Mouse (Mus musculus) adrenal gland (tissue): Measurements from ENCODE around the gene Haus7.
"Not testable (repeated sequence)": the region's sequence is repeated elsewhere in the genome, so short reads cannot be mapped to it uniquely, and the experiment has no call there.

ENCODE experiments used
- intact Hi-C: fragments of 180-260 bp; cut with DNase I; formaldehyde crosslinking; loops from one replicate; pipeline ENCODE4 v1.15.1; 2025

The Haus7 gene

DNA sequence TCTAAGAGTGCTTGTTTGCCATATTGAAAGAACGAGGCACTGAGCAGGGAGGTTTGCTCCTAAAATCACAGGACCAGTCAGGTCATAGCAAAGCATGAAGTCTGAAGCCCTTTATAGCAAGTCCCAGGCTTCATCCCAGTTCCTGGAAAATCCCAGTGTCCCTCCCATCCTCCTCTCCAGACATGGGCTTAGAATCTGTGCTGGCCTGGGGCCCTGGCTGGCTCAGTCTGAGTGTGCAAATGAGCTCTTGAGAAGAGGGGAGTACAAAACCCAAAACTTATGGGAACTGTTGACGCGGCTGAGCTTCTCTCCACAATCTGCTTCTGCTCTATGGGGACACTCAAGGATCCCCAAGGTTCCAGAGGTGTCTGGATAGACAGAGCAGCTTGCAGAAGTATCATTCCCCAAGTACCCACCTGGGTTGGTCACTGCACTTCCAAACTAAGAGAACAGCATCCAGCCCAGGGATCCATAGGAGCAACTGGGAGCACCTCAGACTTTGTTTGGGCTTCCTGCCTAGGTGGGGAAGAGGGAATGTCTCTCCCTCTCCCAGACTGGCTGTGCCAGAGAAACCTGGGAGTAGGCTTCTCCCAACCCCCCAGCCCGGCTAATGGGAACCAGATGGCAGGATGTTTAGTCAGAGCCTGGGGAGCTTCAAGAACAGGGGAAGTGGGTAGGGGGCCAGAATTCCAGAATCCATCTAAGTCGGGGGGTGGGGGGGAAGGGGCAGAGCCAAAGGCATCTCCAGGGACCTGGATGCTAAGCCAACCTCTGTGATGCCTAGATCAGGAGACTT is 8.8 kb upstream of the Haus7 start:
- intact Hi-C loops: no loop called here

DNA sequence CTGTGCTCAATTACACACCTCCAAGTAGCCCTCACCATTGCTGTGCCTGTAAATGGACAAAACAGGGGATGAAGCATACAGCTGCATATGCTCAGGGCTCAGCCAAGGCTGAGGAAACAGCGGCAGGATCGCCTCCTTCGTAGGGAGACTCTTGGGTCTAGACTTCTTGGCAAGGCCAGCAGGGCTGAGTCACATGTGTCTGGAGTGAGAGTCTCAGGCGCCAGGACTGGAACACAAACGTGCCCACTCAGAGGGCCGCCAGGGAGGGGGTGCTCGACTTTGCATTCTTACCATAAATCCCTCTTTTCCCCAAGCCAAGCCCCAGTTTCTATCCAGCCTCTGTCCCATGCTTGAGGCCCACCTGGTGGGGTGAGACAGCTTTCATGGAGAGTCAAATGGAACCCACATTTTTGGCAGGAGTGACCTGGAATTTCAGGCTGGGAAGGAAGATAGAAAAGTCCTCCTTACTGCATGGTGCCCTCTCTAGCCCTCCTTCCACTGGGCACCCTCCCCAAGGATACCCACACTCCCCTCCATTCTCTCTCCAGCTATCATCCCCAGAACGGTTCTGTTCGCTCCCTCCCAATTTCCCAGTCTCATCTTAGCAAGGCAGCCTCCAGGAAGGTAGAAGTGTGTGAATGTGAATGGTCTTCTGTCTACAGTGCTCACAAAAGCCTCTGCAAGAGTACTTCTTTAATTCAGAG is 6.8 kb upstream of the Haus7 start:
- intact Hi-C loops: no loop called here

DNA sequence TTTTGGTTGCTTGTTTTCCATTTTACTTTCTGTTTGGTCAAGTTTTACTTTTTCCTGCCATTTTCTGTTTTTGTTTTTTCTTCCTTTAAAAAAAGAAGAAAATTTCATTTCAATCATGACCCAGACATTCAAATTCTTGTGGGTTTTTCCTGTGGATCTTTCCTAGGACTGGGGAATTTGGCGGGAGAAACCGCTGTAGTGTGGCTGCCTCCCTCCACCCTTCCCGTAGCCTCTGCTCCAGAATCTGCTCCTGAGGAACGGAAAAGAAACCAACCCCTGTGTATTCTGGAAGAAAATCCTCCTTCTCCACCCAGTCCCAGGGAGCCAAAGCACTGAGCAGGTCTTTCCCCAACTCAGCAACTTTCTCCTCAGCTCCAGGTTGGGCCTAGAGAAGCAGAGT is 1.9 kb upstream of the Haus7 start:
- intact Hi-C loops: no loop called here

DNA sequence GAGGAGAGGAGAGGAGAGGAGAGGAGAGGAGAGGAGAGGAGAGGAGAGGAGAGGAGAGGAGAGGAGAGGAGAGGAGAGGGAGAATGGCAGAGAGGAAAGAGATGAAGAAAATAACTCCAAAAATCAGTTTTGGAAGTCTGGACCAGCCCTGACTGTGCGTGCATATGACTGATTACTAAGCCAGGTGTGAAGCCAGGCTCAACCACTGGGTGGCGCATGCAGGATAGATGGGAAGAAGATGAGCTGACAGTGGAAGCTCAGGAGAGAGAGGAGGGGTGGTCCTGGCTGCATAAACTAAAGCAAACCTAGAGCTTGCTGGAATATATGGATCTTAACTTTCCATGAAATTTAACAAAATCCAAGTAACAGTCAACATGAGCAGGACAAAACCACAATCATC is 6.9 kb downstream of the Haus7 start:
- intact Hi-C loops: loop anchor here (2.0 kb wide), 1 partner anchor 41 kb away; no protein-coding TSS in a partner anchor

DNA sequence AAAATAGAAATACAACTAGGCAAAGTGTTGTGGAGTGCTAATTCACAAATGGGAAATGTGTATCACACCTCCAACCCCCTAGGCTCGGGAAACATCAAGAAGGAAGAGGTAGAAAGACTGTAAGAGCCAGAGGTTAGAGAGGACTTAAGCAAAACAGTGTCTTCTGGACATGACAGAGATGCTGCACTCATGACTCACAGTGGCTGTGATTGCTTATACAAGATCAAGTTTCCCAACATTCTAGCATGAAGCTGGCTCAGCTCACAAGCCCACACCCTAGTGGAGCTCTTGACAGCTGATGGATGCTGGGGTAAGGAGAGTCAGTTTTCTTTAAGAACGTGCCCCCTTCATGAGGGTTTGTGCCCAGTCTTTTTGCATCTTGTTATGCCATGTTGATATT is 17.4 kb downstream of the Haus7 start:
- intact Hi-C loops: no loop called here

DNA sequence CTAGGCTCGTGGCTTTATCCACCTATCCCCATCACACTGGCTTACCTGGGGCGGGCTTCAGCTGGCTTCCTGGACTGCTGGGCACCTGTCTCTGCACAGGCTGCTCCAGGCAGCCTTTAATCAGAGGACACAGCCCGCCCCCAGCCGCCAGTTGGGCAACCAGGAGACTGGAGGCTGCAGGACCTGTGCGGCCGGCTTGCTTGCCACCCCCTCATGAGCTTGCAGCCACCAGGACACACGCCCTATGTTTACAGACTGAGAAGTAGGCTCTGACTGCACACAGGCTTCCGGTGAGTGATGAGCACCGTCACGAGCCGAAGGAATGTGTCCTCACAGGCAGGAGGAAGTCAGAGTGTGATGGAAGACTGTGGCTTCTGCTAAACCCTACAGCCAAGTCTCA is 23.6 kb downstream of the Haus7 start, which contains the start of gene Trex2:
Gene Trex2 (minus strand): TSS at position 93 of the 400 bp plus-strand sequence.
- intact Hi-C loops: no loop called here

DNA sequence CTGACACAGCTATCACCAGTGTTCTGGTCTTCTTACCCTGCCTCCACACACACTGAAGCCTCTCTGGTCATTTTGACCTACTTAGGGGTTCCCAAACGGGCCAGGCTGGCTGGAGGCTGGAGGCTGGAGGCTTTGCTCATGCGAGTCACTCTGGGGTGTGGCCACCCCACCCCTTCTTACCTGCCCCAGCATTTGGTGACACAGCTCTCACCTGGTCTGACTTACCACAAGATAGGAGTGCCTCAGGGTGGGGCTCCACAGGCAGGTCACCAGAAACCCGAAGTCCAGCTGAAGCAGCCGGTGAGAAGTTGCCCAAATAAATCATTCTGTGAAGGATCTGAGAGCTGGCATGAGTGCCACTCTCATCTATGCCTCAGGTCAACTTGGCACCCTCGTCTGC is 26.0 kb downstream of the Haus7 start:
- intact Hi-C loops: no loop called here

DNA sequence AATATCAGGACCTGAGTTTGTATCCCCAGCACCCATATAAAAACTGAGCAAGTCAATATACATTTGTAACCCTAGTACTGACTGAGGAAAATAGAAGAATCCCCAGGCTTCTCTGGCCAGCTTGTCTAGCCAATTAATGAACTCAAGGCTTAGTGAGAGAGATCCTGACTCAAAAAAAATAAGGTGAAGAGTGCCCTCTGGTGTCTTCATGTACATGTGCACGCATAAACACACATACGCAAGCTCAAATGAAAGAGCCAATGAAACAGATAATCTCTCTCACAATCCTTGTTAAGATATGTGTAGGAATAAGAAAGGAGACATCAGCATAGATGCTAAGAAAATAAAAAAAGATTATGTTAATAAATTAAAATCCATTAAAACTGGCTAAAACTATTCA is 28.8 kb downstream of the Haus7 start:
- intact Hi-C loops: no loop called here

DNA sequence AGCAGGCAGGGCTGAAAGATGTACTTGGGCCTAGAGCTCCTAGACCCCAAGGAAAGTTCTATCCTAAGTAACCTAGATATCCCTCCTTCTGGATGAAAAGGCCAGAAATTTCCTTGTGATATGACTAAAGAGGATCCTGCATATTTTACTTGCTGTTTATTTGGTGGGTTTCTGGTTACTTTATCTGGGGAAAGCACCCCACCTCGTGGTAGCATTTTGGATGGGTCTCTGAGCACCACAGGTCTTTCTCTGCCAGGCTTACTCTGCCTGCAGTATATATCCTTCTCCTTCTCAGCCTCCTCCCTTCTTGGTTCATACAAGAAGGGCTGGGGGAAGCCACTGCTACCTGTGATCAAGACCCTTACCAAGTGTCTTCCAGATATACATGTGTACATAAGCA is 46.1 kb downstream of the Haus7 start:
- intact Hi-C loops: loop anchor here (5.0 kb wide), 1 partner anchor 100 kb away; no protein-coding TSS in a partner anchor

DNA sequence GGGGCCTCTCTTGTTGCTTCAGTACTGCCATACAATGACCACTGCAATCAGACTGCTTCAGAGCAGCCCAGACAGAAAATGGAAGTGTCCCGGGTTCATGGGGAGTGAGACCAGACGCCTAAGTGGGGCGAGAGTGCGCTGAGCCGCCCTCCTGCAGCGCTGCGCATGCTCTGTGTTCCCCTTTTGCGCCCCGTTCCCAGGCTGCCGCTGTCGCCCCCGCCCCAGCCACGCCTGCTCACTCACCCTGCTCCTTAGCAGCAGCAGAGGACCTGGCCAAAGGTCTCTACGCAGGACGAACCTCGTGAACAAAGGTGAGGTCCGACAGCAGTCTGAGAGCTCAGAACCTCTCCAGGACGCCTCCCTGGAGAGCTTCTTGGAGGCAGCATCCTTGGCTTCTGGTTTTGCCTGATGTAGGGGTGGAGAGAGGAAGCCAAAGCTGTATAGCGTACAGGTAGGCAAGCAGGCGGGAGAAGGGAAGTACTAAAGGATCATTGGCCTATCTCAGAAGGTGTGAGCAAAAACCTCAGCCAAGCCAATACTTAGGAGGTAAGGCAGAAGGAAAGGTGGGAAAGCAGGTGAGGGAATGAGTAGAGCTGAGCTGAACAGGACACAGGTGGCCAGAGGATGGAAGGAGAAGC is 47.8 kb downstream of the Haus7 start, which contains the start of gene Zfp92:
Gene Zfp92 (plus strand): TSS at position 217 of the 638 bp plus-strand sequence.
- intact Hi-C loops: loop anchor here (5.0 kb wide), 1 partner anchor 99 kb away; no protein-coding TSS in a partner anchor

DNA sequence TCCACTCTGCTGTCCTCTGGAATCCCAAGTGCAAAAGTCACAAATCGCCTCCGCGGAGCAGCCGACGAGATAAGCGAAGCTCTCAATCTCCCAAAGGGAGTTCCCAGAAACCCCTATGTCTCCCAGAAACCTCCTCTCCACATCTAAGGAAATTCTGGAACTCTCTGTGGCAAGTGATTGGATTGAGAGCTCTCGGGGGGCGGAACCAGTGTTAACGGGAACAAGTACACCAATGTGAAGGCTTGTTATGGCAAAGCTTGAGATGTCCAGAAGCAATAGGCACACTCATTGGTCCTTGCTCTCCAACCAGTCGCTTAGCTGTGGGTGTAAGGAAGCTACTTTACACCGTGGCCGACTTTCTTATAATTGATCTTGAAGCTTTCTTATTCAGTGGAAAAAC is 57.2 kb downstream of the Haus7 start:
- intact Hi-C loops: no loop called here

DNA sequence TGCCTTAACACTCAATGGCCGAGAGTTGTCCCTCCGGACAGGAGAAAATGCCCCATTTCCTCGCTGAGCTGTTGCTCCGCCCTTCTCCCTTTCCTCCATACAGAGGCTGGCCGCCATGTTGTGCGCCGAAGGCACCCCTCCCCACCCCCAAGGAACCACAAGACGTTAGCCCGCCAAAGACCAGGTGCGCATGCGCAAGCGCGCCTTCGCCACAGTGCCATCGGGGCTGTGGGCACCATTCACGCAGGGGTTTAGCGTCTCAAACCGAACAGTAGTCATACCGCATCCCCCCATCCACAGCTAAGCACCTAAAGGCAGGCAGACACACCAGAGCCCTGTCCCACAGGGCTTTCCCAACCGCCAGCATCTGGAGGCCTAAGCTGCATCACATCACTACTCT is 57.9 kb downstream of the Haus7 start:
- intact Hi-C loops: no loop called here

DNA sequence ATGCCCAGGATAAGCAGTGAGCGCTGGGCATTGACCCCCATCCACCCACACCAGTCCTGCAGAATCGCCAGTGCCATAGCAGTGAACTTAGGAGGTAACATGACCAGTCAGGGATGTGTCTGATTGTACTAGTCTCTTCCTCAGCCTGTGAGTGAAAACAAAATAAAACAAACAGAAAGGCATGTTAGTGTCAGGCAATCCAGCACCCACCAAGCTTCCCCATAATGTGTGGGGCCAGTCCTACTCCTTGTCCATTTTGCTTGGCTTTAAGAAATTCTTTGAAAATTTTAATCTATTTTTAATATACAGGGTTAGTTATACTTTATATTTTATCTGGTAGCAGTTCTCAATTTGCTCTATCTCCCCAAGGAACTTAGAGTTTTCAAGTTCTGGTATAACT is 60.2 kb downstream of the Haus7 start, which contains the start of gene Gm18336:
Gene Gm18336 (minus strand): TSS at position 101 of the 400 bp plus-strand sequence.
- intact Hi-C loops: not testable (repeated sequence)

DNA sequence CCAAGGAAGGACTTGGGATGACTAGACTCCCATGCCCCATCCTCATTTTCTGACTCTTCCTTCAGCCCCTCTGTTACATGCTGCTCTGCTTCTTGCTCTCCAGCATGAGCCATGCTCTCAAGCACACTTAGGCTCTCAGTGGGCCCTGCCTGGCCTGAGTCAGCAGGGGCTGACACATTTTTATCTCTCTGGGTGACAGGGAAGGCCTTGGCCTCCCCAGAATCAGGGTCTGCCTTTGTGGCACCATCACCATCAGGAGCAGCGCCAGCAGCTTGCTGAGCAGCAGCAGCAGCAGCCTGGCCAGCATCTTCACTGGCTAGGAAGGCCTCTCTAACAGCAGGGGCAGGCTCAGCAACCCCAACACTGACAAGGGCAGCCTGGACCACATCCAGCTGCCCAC is 62.4 kb downstream of the Haus7 start:
- intact Hi-C loops: no loop called here

DNA sequence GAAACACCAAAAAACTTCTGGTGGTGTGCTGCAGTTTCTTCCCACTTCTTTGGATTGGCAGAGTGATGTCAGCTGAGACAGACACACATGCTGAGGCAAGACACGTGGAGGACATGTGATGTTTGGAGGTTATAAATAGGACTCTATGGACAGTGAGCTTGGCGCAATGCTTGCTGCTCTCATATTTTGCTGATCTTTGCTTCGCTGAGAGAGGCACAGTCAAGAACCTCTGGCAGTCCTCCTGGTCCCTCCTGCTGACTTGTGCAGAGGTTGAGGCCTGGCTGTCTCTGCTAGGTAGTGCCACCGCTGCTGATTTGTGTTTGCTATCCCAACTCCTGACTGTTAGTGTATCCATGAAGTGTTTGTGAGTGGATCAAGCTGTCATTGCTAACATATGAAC is 67.4 kb downstream of the Haus7 start:
- intact Hi-C loops: no loop called here
